Mouse (Mus musculus) midbrain, embryonic 15.5 days (tissue): ENCODE measurements around the gene Hist1h1a. TPM values are rescaled to one million over a fixed set of nuclear protein-coding genes. Genes with fewer than 3 reads are reported as not detected.
"Not testable (repeated sequence)": the region's sequence is repeated elsewhere in the genome, so short reads cannot be mapped to it uniquely, and the experiment has no call there.

ENCODE experiments used
- ATAC-seq: fragments of 200-750 bp; cut with Nextera tagmentation; replicated peaks from 2 replicates; pipeline ENCODE4 v1.8.0; 2017; ENCODE audit warnings: moderate TSS enrichment
- H3K27ac ChIP-seq: fragments of 300-500 bp; sonication (generic); 2 replicates; pipeline ENCODE4 v1.5.1; 2015; ENCODE audit warnings: mild to moderate bottlenecking, inconsistent platforms
- H3K27me3 ChIP-seq: fragments of 300-500 bp; sonication (generic); replicated peaks from 2 replicates; pipeline ENCODE4 v1.6.1; 2015; ENCODE audit warnings: inconsistent platforms
- H3K36me3 ChIP-seq: fragments of 300-500 bp; sonication (generic); replicated peaks from 2 replicates; pipeline ENCODE4 v1.6.1; 2015; ENCODE audit warnings: inconsistent platforms
- H3K4me1 ChIP-seq: fragments of 300-500 bp; sonication (generic); 2 replicates; pipeline ENCODE4 v1.6.1; 2015; ENCODE audit warnings: inconsistent platforms
- H3K4me2 ChIP-seq: fragments of 300-500 bp; sonication (generic); 2 replicates; pipeline ENCODE4 v1.6.1; 2015; ENCODE audit warnings: inconsistent platforms, mild to moderate bottlenecking, moderate library complexity
- H3K4me3 ChIP-seq: fragments of 300-500 bp; sonication (generic); 2 replicates; pipeline ENCODE4 v1.5.1; 2015; ENCODE audit warnings: mild to moderate bottlenecking, inconsistent platforms
- H3K9ac ChIP-seq: fragments of 300-500 bp; sonication (generic); 2 replicates; pipeline ENCODE4 v1.6.1; 2015; ENCODE audit warnings: mild to moderate bottlenecking, inconsistent platforms
- H3K9me3 ChIP-seq: fragments of 300-500 bp; sonication (generic); 2 replicates; pipeline ENCODE4 v1.6.1; 2016; ENCODE audit warnings: inconsistent platforms
- WGBS: fragments of 180-500 bp; shearing (Covaris S2); methylation state at CpG from one replicate; pipeline ENCODE4 v1.1.7; 2015; ENCODE audit warnings: mixed read lengths; 5-methylcytosine and 5-hydroxymethylcytosine counted together
- polyA plus RNA-seq: library from polyadenylated mRNA; unstranded; fragments of >200 nt; fragmentation: Nextera tagmentation; extraction: Ambion mirVana; gene quantifications from 2 replicates; pipeline ENCODE4 v1.2.1, GENCODE M21; 2015

The Hist1h1a gene
- polyA plus RNA-seq, 1 experiment from 2014 or later: 0.48 TPM

GRCm38 (mm10) chr13:23755000-23755399 is 8.5 kb upstream of the Hist1h1a start:
- Histone ChIP-seq H3K9ac (no peak overlapping the region), H3K9me3 (no peaks in the 10 kb centered on the region), H3K36me3 (no peaks in the 10 kb centered on the region), H3K4me1 (peaks cover 19% of the 10 kb centered on the region), H3K4me2 (no peak overlapping the region), H3K27ac (no peak overlapping the region), H3K4me3 (no peak overlapping the region), H3K27me3 (no peaks in the 10 kb centered on the region)
- no peak for ATAC-seq

- peak within 1 kb of the TSS; percentile 38 for H3K4me3 ChIP-seq
Measured at GRCm38 (mm10) chr13:23756790-23757189, 6.7 kb upstream of the Hist1h1a start, which contains the start of gene Hist1h4b. Gene Hist1h4b, plus strand, starts transcription at chr13:23757013.

GRCm38 (mm10) chr13:23757211-23757773 is 6.2 kb upstream of the Hist1h1a start:
- Histone ChIP-seq H3K4me1 (peaks cover 25% of the 10 kb centered on the region), H3K9me3 (no peaks in the 10 kb centered on the region), H3K27me3 (no peaks in the 10 kb centered on the region), H3K4me3 (peak overlapping the region; percentile 38), H3K36me3 (no peaks in the 10 kb centered on the region), H3K4me2 (peak overlapping the region; percentile 63), H3K27ac (peak overlapping the region; percentile 82), H3K9ac (peak overlapping the region; percentile 40; the same call in 1 of the 2 replicates)
- WGBS: under 1% methylated on average over 20 of the region's 23 CpGs
- peak; percentile 22 for ATAC-seq

More at GRCm38 (mm10) chr13:23756790-23757189, 6.7 kb upstream of the Hist1h1a start, which contains the start of gene Hist1h4b:
- Histone ChIP-seq H3K9me3 (no peaks in the 10 kb centered on the region), H3K27me3 (no peaks in the 10 kb centered on the region), H3K4me1 (peaks cover 24% of the 10 kb centered on the region), H3K27ac (peak within 1 kb of the TSS; percentile 82), H3K4me2 (peak within 1 kb of the TSS; percentile 63), H3K9ac (peak within 1 kb of the TSS; percentile 40; the same call in 1 of the 2 replicates), H3K36me3 (no peaks in the 10 kb centered on the region)
- ATAC-seq: peak; percentile 78
- 0% methylated on average over 18 of the region's 22 CpGs for WGBS

- H3K4me2 ChIP-seq: no peak overlapping the region
- H3K27me3 ChIP-seq: no peaks in the 10 kb centered on the region
- ATAC-seq: no peak
Measured at GRCm38 (mm10) chr13:23757921-23758320, 5.5 kb upstream of the Hist1h1a start.

GRCm38 (mm10) chr13:23759251-23759771 is 4.2 kb upstream of the Hist1h1a start:
- no peaks in the 10 kb centered on the region for H3K36me3 ChIP-seq
- H3K9me3 ChIP-seq: no peaks in the 10 kb centered on the region
- H3K4me1 ChIP-seq: peaks cover 38% of the 10 kb centered on the region
- 87% methylated on average over 3 of the region's 3 CpGs for WGBS
- no peak overlapping the region for H3K4me2 ChIP-seq
- ATAC-seq: no peak
- H3K27ac ChIP-seq: no peak overlapping the region
- H3K27me3 ChIP-seq: no peaks in the 10 kb centered on the region
- H3K4me3 ChIP-seq: no peak overlapping the region
- H3K9ac ChIP-seq: no peak overlapping the region

More at GRCm38 (mm10) chr13:23757921-23758320, 5.5 kb upstream of the Hist1h1a start:
- no peak overlapping the region for H3K27ac ChIP-seq
- WGBS: 49% methylated on average over 3 of the region's 3 CpGs
- H3K36me3 ChIP-seq: no peaks in the 10 kb centered on the region
- H3K4me1 ChIP-seq: peaks cover 28% of the 10 kb centered on the region
- no peak overlapping the region for H3K9ac ChIP-seq
- no peaks in the 10 kb centered on the region for H3K9me3 ChIP-seq
- H3K4me3 ChIP-seq: no peak overlapping the region

- no peak overlapping the region for H3K9ac ChIP-seq
- no peaks in the 10 kb centered on the region for H3K36me3 ChIP-seq
- H3K9me3 ChIP-seq: no peaks in the 10 kb centered on the region
- no peak for ATAC-seq
- H3K27ac ChIP-seq: peak overlapping the region; percentile 87; the same call in 1 of the 2 replicates
- peaks cover 40% of the 10 kb centered on the region for H3K4me1 ChIP-seq
- H3K27me3 ChIP-seq: no peaks in the 10 kb centered on the region
- WGBS: 85% methylated on average over 1 of the region's 1 CpGs
- peak overlapping the region; percentile 65; the same call in 1 of the 2 replicates for H3K4me3 ChIP-seq
- peak overlapping the region; percentile 94 for H3K4me2 ChIP-seq
Measured at GRCm38 (mm10) chr13:23759916-23760239, 3.6 kb upstream of the Hist1h1a start.

GRCm38 (mm10) chr13:23760240-23760971 is 3.1 kb upstream of the Hist1h1a start:
- H3K9ac ChIP-seq: peak overlapping the region; percentile 44
- no peaks in the 10 kb centered on the region for H3K9me3 ChIP-seq
- H3K4me1 ChIP-seq: peaks cover 40% of the 10 kb centered on the region
- peak overlapping the region; percentile 65 for H3K4me3 ChIP-seq
- peak overlapping the region; percentile 87 for H3K27ac ChIP-seq
- H3K36me3 ChIP-seq: no peaks in the 10 kb centered on the region
- H3K27me3 ChIP-seq: no peaks in the 10 kb centered on the region
- 2% methylated on average over 23 of the region's 27 CpGs for whole genome bisulfite sequencing
- ATAC-seq: peak; percentile 51
- H3K4me2 ChIP-seq: peak overlapping the region; percentile 94

- peak within 1 kb of the TSS; percentile 94 for H3K4me2 ChIP-seq
- peak; percentile 81 for ATAC-seq
- peak within 1 kb of the TSS; percentile 87 for H3K27ac ChIP-seq
- H3K4me1 ChIP-seq: peaks cover 39% of the 10 kb centered on the region
- peak within 1 kb of the TSS; percentile 65 for H3K4me3 ChIP-seq
- H3K36me3 ChIP-seq: no peaks in the 10 kb centered on the region
- peak within 1 kb of the TSS; percentile 44 for H3K9ac ChIP-seq
- H3K9me3 ChIP-seq: no peaks in the 10 kb centered on the region
- WGBS: under 1% methylated on average over 67 of the region's 72 CpGs
- no peaks in the 10 kb centered on the region for H3K27me3 ChIP-seq
Measured at GRCm38 (mm10) chr13:23760972-23761864, 2.2 kb upstream of the Hist1h1a start, which contains the start of gene Hist1h4a. Gene Hist1h4a, minus strand, starts transcription at chr13:23761230.

- H3K36me3 ChIP-seq, H3K27me3 ChIP-seq, H3K9me3 ChIP-seq: not testable (repeated sequence)
- Histone ChIP-seq H3K4me1 (peaks cover 38% of the 10 kb centered on the region), H3K4me2 (peak within 1 kb of the TSS; percentile 94), H3K27ac (peak within 1 kb of the TSS; percentile 87), H3K9ac (peak within 1 kb of the TSS; percentile 29; the same call in 1 of the 2 replicates), H3K4me3 (peak within 1 kb of the TSS; percentile 65)
- WGBS: under 1% methylated on average over 29 of the region's 52 CpGs
- peak; percentile 65 for ATAC-seq
Measured at GRCm38 (mm10) chr13:23761871-23762821, 1.3 kb upstream of the Hist1h1a start, which contains the start of gene Hist1h3a. Gene Hist1h3a, minus strand, starts transcription at chr13:23762386.

GRCm38 (mm10) chr13:23763242-23763585 is 252 bp upstream of the Hist1h1a start:
- peaks cover 33% of the 10 kb centered on the region for H3K4me1 ChIP-seq
- H3K9ac ChIP-seq: peak overlapping the region; percentile 67; the same call in 1 of the 2 replicates
- peak overlapping the region; percentile 94 for H3K4me2 ChIP-seq
- no peaks in the 10 kb centered on the region for H3K27me3 ChIP-seq
- H3K9me3 ChIP-seq: no peaks in the 10 kb centered on the region
- H3K36me3 ChIP-seq: no peaks in the 10 kb centered on the region
- H3K4me3 ChIP-seq: peak overlapping the region; percentile 65
- H3K27ac ChIP-seq: peak overlapping the region; percentile 87
- under 1% methylated on average over 10 of the region's 10 CpGs for WGBS
- ATAC-seq: no peak
